In the genomic region with DNA sequence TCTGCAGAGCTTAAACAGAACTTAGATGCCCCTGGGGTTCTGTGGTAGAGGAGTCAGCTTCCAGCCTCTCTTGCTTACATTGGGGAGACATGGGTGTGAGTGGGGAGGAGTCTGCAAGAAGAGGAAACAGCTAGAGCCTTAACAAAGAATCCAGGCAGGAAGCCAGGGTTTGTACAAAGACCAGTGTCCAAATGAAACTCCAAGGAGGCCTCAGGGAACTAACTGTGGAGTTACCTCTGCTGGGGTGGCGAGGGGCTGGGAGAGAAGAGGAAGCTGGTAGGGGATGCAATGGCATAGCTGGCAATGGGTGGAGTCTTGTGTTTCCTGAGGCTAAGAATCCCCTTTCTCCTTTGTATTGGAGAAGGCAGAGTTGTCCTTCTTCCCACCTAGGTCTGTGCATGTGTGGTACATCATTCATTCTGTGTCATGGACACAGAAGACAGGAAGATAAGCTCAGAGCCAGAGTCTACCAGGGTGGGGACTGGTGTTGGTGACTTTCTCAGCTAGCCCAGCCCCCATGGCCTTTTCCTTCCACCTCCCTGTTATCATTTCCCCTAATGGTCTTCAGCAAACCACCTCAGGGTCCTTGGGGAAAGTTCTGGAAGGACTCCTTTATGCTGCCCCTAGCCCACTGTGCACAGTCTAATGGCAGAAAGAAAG, we compare ENCODE assay signal across 9 mouse cellular contexts. TPM values are rescaled to one million over a fixed set of nuclear protein-coding genes. Genes with fewer than 3 reads are reported as not detected.
DNase-seq lines count a peak whose midpoint lies in the region; ATAC-seq lines count a peak whose summit lies in the region.
"Had no signal": no experiment of that assay in that cellular context is flagged by ENCODE, and none has a peak within 500 bp of the region (broad histone marks: within the 10 kb centered on the region; RNA-seq: fewer than 3 reads in every experiment).

No protein-coding gene starts in this region.

- DNase-seq in heart, adult 11 months, result peak; percentile 97
- DNase-seq in heart, postnatal 36 days, result no peak
- peak; percentile 68 for DNase-seq in heart, adult 8-10 months (ENCODE audit: low spot score)
- DNase-seq in kidney, postnatal 10 days, result peak; percentile 52
- DNase-seq in lung, postnatal 36 days, result peak; percentile 91
- DNase-seq in cerebellum, adult 11-12 months, result no peak
- DNase-seq in left cerebral cortex, adult 18-20 months (ENCODE audit: low spot score in 2 of 2), result no peak
- DNase-seq: adrenal gland, postnatal 10 days had no signal

- no peaks in the 10 kb centered on the region for H3K9me3 ChIP-seq in hindbrain, embryonic 13.5 days

- 69% methylated on average over 1 of the region's 1 CpGs for WGBS in hindbrain, embryonic 13.5 days

- H3K4me2 ChIP-seq in hindbrain, embryonic 13.5 days, result no peak overlapping the region

- H3K27ac ChIP-seq in hindbrain, embryonic 13.5 days, result no peak overlapping the region

- H3K4me1 ChIP-seq in hindbrain, embryonic 13.5 days (replicated peaks), result peaks cover 17% of the 10 kb centered on the region

- H3K27me3 ChIP-seq in hindbrain, embryonic 13.5 days, result no peaks in the 10 kb centered on the region

- no peak for ATAC-seq in hindbrain, embryonic 13.5 days (ENCODE audit: low FRiP score)

- intact Hi-C loops in heart, postnatal 36 days (cut with DNase I), result no loop called here

- H3K36me3 ChIP-seq in hindbrain, embryonic 13.5 days, result no peaks in the 10 kb centered on the region

- H3K9ac ChIP-seq in hindbrain, embryonic 13.5 days, result no peak overlapping the region

- no peak overlapping the region for H3K4me3 ChIP-seq in hindbrain, embryonic 13.5 days

RNA-seq across cellular contexts. Expression of gene Podxl, which starts 28.9 kb away (rescaled TPM):
- 10 to 100 TPM; 71.9 to 90.8 TPM for total RNA-seq in heart, postnatal 36 days (2021)
- 10 to 100 TPM; 75.2 to 81.7 (median 75.7) TPM for total RNA-seq in heart, adult 8-10 months (2022)
- total RNA-seq in left cerebral cortex, adult 18-20 months (2021), result 10 to 100 TPM; 20.3 to 22.7 TPM
- polyA plus RNA-seq in hindbrain, embryonic 13.5 days (2015; fragmentation: Nextera tagmentation; extraction: Ambion mirVana), result 13.4 and 14.1 TPM in 2 replicates

Comparison
In these comparisons a context has a peak if more than half of its experiments do, and no peak if none do; other contexts are left out.
1. DNase-seq: peak in heart, adult 11 months (single experiment), heart, adult 8-10 months (single experiment), kidney, postnatal 10 days (single experiment) and lung, postnatal 36 days (single experiment); none in heart, postnatal 36 days (0 of 2), cerebellum, adult 11-12 months (single experiment) and left cerebral cortex, adult 18-20 months (0 of 2).